Mouse (Mus musculus) bone marrow, adult 2 months (tissue): ENCODE measurements at regions not wholly inside any gene's neighbourhood (a gene's known extent, or its start where the extent isn't known, plus 50 kb on each side); places are given as distances from the start of the nearest gene placed in this dataset.

Experiments
- CTCF ChIP-seq: fragments of 200-500 bp; IDR thresholded peaks from 2 replicates; pipeline ENCODE4 v1.5.1; 2011; ENCODE audit warnings: low read length, control low read depth; ENCODE audit not compliant: control insufficient read depth, insufficient read depth
- POLR2A ChIP-seq: fragments of 200-500 bp; IDR thresholded peaks from 2 replicates; pipeline ENCODE4 v1.6.1; 2011; ENCODE audit warnings: low read depth, mild to moderate bottlenecking, control low read depth, low read length, borderline replicate concordance; ENCODE audit not compliant: control insufficient read depth

DNA sequence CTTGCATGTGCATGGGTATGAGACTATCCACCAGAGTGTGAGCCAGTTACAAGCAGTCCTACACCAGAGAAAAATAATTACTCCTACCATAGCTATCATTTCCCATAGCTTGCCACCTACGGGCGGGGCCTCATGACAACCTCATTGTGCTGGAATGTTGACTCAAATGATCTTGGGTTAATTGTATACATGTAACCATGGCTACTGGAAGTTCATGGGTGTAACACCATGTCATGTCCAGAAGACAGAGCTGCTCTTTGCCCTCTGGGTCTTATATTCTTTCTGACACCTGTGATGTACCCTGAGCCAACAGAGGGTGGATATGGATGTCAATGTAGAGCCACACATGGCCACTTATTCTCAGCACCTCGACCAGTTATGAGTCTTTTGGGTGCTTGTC is 125.6 kb downstream of the Qpct start:
- TF ChIP-seq CTCF (no peak), POLR2A (no peak)
